Mouse (Mus musculus) T-helper 2 cell (primary cell): ENCODE results near the gene Zdhhc22.

Experiments
- in situ Hi-C: fragments of 300-600 bp; cut with MboI, MseI; formaldehyde crosslinking; loops from one replicate; pipeline ENCODE4 v1.15.1; 2025; ENCODE audit warnings: high pct_unique_total_duplicates

The Zdhhc22 gene

GRCm38 (mm10) chr12:86938571-86938970, 51.7 kb downstream of the Zdhhc22 start:
- in situ Hi-C loops = no loop called here

GRCm38 (mm10) chr12:86936587-86937343, 53.5 kb downstream of the Zdhhc22 start:
- in situ Hi-C loops = no loop called here

- in situ Hi-C loops = no loop called here
Observed at GRCm38 (mm10) chr12:86935692-86936282, 54.4 kb downstream of the Zdhhc22 start.

GRCm38 (mm10) chr12:86934748-86935147, 55.5 kb downstream of the Zdhhc22 start:
- in situ Hi-C loops = no loop called here

GRCm38 (mm10) chr12:86932575-86932952, 57.7 kb downstream of the Zdhhc22 start:
- in situ Hi-C loops = no loop called here

GRCm38 (mm10) chr12:86931919-86932574, 58.2 kb downstream of the Zdhhc22 start:
- in situ Hi-C loops = no loop called here

- in situ Hi-C loops = no loop called here
Observed at GRCm38 (mm10) chr12:86930934-86931729, 59.1 kb downstream of the Zdhhc22 start.
